Mouse (Mus musculus): ENCODE data around the gene Heatr3.

GRCm38 (mm10) chr8:88183121-88183520, 45.5 kb downstream of the Heatr3 start:
- no peak for TF ChIP-seq EP300 (IDR thresholded peaks at IDR 0.05)
- no peak for TF ChIP-seq CTCF (IDR thresholded peaks at IDR 0.05)

Data from lung, postnatal 0 days (tissue).